Comparison of ENCODE assay signal across 8 mouse cellular contexts in genomic region chrX:74245687-74246086, GRCm38 (mm10). TPM values are rescaled to one million over a fixed set of nuclear protein-coding genes. Genes with fewer than 3 reads are reported as not detected.
A peak's percentile ranks its signal among the peaks of the same experiment; 100 is the strongest.
DNase-seq lines count a peak whose midpoint lies in the region; ATAC-seq and TF ChIP-seq lines count a peak whose summit lies in the region.

No protein-coding gene starts in this region.

- in situ Hi-C loops in Patski (cut with MboI; ENCODE audit: low pct_unique_long_range_greater_than_20kb): loop anchor here (5.0 kb wide), 2 partner anchors 37 to 167 kb away; partner anchors contain the start of genes Dnase1l1 and Taz

- TF ChIP-seq CTCF in Patski (IDR thresholded peaks at IDR 0.05): no peak
- TF ChIP-seq CTCF in left cerebral cortex, adult 2 months (IDR thresholded peaks at IDR 0.05): no peak

- POLR2A ChIA-PET in Patski (lab: Charles Lee): interaction anchor here (0.7 to 2.1 kb wide), 3 partner anchors 24 to 123 kb away, joined by 3 to 10 read pairs (median 7); partner anchors contain the start of genes Rpl10 and Taz

- CTCF ChIA-PET in Patski (lab: Charles Lee): no interaction called here

- H3K9ac ChIP-seq in hindbrain, embryonic 15.5 days: peak overlapping the region; percentile 70

- DNase-seq in Patski (ENCODE audit: low read depth, low spot score): no peak
- DNase-seq in cerebellum, postnatal 25 days: peak; percentile 80 to 88
- DNase-seq in frontal cortex, postnatal 36 days (ENCODE audit: low spot score in 2 of 2): peak; percentile 46 to 59
- DNase-seq in left cerebral cortex, adult 2 months (ENCODE audit: extremely low spot score in 1 of 2, low spot score in 2 of 2): peak; percentile 39 to 57
- peak; percentile 88 to 93 for DNase-seq in lung, postnatal 4 days
- peak; percentile 44 to 68 for DNase-seq in right cerebral cortex, adult 2 months (ENCODE audit: low spot score in 2 of 2)
- peak; percentile 66 for DNase-seq in urinary bladder, postnatal 25 days (ENCODE audit: low spot score)

- intact Hi-C loops in left cerebral cortex, adult 2 months (cut with DNase I): loop anchor here (2.0 to 5.0 kb wide), 5 partner anchors 122 to 279 kb away; partner anchors contain the start of genes Hcfc1 and Irak1

- H3K27me3 ChIP-seq in Patski: no peaks in the 10 kb centered on the region
- H3K27me3 ChIP-seq in hindbrain, embryonic 15.5 days: no peaks in the 10 kb centered on the region

- H3K4me3 ChIP-seq in hindbrain, embryonic 15.5 days: peak overlapping the region; percentile 58
- H3K4me3 ChIP-seq in left cerebral cortex, adult 2 months: peak overlapping the region; percentile 63

- H3K36me3 ChIP-seq in hindbrain, embryonic 15.5 days: peaks cover 23% of the 10 kb centered on the region

- peak; percentile 38 for ATAC-seq in Patski
- ATAC-seq in hindbrain, embryonic 15.5 days (ENCODE audit: low FRiP score, low read depth): peak; percentile 23; the same call in 1 of the 2 replicates

- no peaks in the 10 kb centered on the region for H3K9me3 ChIP-seq in hindbrain, embryonic 15.5 days

- peak overlapping the region; percentile 87 for H3K27ac ChIP-seq in hindbrain, embryonic 15.5 days (replicated peaks)
- peak overlapping the region; percentile 82 for H3K27ac ChIP-seq in left cerebral cortex, adult 2 months

- peaks cover 27% of the 10 kb centered on the region for H3K4me1 ChIP-seq in hindbrain, embryonic 15.5 days (replicated peaks)

- WGBS in hindbrain, embryonic 15.5 days: 24% methylated on average over 21 of the region's 21 CpGs

- H3K4me2 ChIP-seq in hindbrain, embryonic 15.5 days: peak overlapping the region; percentile 67

RNA-seq across cellular contexts. Expression of gene Flna, which starts 3.9 kb away (rescaled TPM):
- polyA plus RNA-seq in Patski (2021): 888 TPM
- 87.8 and 92.0 TPM in 2 replicates for polyA plus RNA-seq in hindbrain, embryonic 15.5 days (2015; fragmentation: Nextera tagmentation; extraction: Ambion mirVana)
- total RNA-seq in left cerebral cortex, adult 2 months (2021): 10 to 100 TPM; 66.7 to 68.9 TPM

RNA-seq across cellular contexts. Expression of gene Emd, which starts 8.8 kb away (rescaled TPM):
- 88.3 TPM for polyA plus RNA-seq in Patski (2021)
- polyA plus RNA-seq in hindbrain, embryonic 15.5 days (2015; fragmentation: Nextera tagmentation; extraction: Ambion mirVana): 14.5 and 16.7 TPM in 2 replicates
- total RNA-seq in left cerebral cortex, adult 2 months (2021): 10 to 100 TPM; 36.0 to 37.7 TPM

RNA-seq across cellular contexts. Expression of gene Rpl10, which starts 24.9 kb away (rescaled TPM):
- polyA plus RNA-seq in Patski (2021): 1,219 TPM
- polyA plus RNA-seq in hindbrain, embryonic 15.5 days (2015; fragmentation: Nextera tagmentation; extraction: Ambion mirVana): 396 and 404 TPM in 2 replicates
- total RNA-seq in left cerebral cortex, adult 2 months (2021): 100 to 1,000 TPM; 151 to 163 TPM

RNA-seq across cellular contexts. Expression of gene Taz, which starts 36.0 kb away (rescaled TPM):
- 76.5 TPM for polyA plus RNA-seq in Patski (2021)
- polyA plus RNA-seq in hindbrain, embryonic 15.5 days (2015; fragmentation: Nextera tagmentation; extraction: Ambion mirVana): 73.2 and 80.1 TPM in 2 replicates
- total RNA-seq in left cerebral cortex, adult 2 months (2021): 10 to 100 TPM; 60.9 to 64.9 TPM

RNA-seq across cellular contexts. Expression of gene Dnase1l1, which starts 36.5 kb away (rescaled TPM):
- polyA plus RNA-seq in Patski (2021): 42.2 TPM
- polyA plus RNA-seq in hindbrain, embryonic 15.5 days (2015; fragmentation: Nextera tagmentation; extraction: Ambion mirVana): 4.4 and 4.7 TPM in 2 replicates
- 1 to 10 TPM; 2.2 to 2.9 TPM for total RNA-seq in left cerebral cortex, adult 2 months (2021)
